Mouse (Mus musculus): ENCODE measurements around the gene Gphn. TPM values are rescaled to one million over a fixed set of nuclear protein-coding genes. Genes with fewer than 3 reads are reported as not detected.

Gphn gene
- total RNA-seq, 2 experiments from 2014 or later: 73.5 to 76.8 TPM

DNA sequence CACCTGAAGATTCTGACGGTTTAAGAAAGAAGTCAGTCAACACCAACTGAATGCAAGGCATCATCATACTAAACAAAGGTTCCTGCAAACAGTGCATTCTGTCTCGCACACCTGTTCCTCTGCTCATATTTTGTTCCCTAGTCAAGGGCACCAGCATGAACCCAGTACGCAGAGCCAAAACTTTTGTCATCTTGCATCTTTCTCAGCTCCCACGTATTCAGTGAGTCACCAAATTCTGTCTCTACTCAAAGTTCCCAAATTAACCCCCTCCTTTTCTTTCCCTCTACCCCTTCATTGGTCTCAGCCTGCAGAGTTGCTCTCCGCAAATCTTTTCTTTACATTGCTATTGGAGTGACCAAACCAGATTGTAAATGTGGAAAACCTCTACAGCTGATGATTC, 462.7 kb downstream of the Gphn start:
- DNase-seq (ENCODE audit: extremely low spot score in 1 of 2, low spot score in 1 of 2): no peak

DNA sequence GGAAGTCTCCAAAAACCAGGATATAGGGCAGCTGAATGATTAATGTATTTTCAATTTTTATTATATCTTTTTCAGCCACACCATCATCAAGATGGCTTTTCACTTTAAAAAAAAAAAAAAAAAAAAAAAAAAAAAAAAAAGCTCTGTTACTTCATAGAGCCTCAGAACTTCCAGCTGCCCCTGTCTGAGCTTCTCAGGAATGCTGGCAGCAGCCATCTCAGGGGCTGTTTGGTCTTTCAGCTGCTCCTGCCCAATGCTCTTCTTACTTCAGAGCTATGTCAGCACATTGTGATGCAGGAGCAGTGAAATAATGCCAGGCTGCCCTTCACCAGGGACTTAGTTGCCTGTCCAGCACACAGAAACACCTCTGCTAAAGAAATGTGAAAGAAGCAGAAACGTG, 465.1 kb downstream of the Gphn start, which contains the start of gene Fam71d:
Fam71d (plus strand) TSS at position 211 of the 400 bp plus-strand sequence.
- DNase-seq (ENCODE audit: extremely low spot score in 1 of 2, low spot score in 1 of 2): no peak

DNA sequence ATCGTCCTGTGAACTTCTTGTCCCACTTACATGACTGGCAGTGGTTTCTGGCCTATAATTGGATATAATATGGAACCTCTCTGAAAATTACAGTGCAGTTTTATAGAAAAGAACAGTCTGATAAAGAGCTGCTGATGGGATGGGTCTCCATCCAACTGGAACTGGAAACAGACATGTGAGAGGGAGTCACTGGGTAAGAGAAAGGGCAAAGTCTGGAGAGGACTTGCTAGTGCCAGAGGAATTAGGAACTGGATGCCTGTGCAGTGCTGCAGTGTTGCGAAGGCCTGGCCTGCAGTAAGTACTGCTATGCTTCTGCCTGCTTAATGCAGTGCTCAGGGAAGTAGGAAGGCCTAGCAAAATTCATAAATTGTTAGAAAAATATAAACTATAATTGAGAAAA, 467.1 kb downstream of the Gphn start:
- no peak for DNase-seq (ENCODE audit: extremely low spot score in 1 of 2, low spot score in 1 of 2)

GRCm38 (mm10) chr12:78717783-78718182, 491.6 kb downstream of the Gphn start:
- DNase-seq (ENCODE audit: extremely low spot score in 1 of 2, low spot score in 1 of 2): no peak

DNA sequence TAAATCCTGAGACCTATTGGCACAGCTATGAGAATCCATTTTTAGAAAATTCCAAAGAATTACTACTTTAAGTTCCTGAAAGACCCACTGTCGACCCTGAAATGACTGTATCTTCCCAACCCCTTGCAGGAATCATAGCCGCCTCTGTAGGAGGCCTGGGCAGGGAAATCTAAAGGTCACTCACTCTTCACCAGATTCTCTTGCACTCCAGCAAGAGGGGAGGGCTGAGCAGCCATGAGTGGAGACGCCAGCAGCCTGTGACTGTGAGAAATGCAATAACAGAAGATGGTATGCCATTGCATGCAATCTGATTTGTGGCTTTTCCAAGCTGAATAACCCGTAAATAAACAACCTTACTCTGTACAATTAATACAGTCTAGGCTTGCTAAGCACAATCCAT, 501.5 kb downstream of the Gphn start:
- DNase-seq (ENCODE audit: extremely low spot score in 1 of 2, low spot score in 1 of 2): no peak

Other genes starting within 250 kb of the Gphn start
- not detected for gene Gm6657, start 32.1 kb upstream of the Gphn start, total RNA-seq (2021)